Mouse (Mus musculus) ES-E14 (cell line): ENCODE data around the gene Rdm1.

Experiments used
- CHD2 ChIP-seq: IDR thresholded peaks from 2 replicates; pipeline ENCODE4 v1.6.1; 2014; ENCODE audit warnings: mild to moderate bottlenecking, low read depth, low read length, inconsistent platforms
- HCFC1 ChIP-seq: IDR thresholded peaks from 2 replicates; pipeline ENCODE4 v1.6.1; 2012; ENCODE audit warnings: low read length, inconsistent platforms, borderline replicate concordance; ENCODE audit not compliant: insufficient read depth
- ZC3H11A ChIP-seq: IDR thresholded peaks from 2 replicates; pipeline ENCODE4 v1.6.1; 2012; ENCODE audit warnings: low read depth, mild to moderate bottlenecking, inconsistent platforms, low read length, borderline replicate concordance
- ZNF384 ChIP-seq: IDR thresholded peaks from 2 replicates; pipeline ENCODE4 v1.6.1; 2012; ENCODE audit warnings: low read depth, low read length, inconsistent platforms

- TF ChIP-seq CHD2 (no peak), ZNF384 (peak; percentile 75), HCFC1 (no peak), ZC3H11A (no peak)
Observed at GRCm38 (mm10) chr11:101679907-101680306, 52.9 kb downstream of the Rdm1 start.
